Mouse (Mus musculus) heart, adult 2 months (tissue): ENCODE results near the gene Nsun7.

Experiments used
- CTCF ChIP-seq: fragments of 200-600 bp; IDR thresholded peaks from 2 replicates; pipeline ENCODE4 v1.8.1; 2022; ENCODE audit warnings: antibody characterized with exemption, mild to moderate bottlenecking, moderate library complexity
- EP300 ChIP-seq: fragments of 200-500 bp; IDR thresholded peaks from 2 replicates; pipeline ENCODE4 v1.6.1; 2011; ENCODE audit warnings: low read depth, low read length, control low read depth; ENCODE audit not compliant: insufficient read depth

DNA sequence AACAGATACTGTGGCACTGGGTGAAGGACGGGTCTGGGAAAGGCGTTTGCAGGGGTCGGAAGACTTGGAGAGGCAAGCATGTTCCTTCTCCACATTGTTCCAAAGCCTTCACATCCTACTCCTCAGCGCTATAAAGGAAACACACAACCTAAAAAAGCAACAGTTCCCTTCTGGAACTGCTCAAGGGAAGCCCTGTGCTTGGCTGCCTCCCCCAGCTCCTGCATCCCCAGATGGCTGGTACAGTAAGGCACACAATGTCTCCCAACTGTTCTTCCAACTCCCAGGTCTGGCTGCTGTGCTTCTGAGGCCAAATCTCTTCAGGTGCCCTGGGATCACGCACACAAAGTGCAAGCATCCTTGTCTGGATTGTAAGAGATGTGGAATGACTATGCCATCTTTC is 56.1 kb downstream of the Nsun7 start:
- TF ChIP-seq CTCF: no peak
- no peak for TF ChIP-seq EP300
